Mouse (Mus musculus) intestine, embryonic 15.5 days (tissue): ENCODE results near the gene Zfp422. TPM values are rescaled to one million over a fixed set of nuclear protein-coding genes. Genes with fewer than 3 reads are reported as not detected.
"Not testable (repeated sequence)": the region's sequence is repeated elsewhere in the genome, so short reads cannot be mapped to it uniquely, and the experiment has no call there.

ENCODE experiments used
- ATAC-seq: fragments of 200-750 bp; cut with Nextera tagmentation; 2 replicates; pipeline ENCODE4 v1.8.0; 2017; ENCODE audit warnings: moderate TSS enrichment, moderate library complexity
- H3K27ac ChIP-seq: fragments of 300-500 bp; sonication (generic); 2 replicates; pipeline ENCODE4 v1.5.1; 2015; ENCODE audit warnings: mild to moderate bottlenecking, inconsistent platforms
- H3K27me3 ChIP-seq: fragments of 300-500 bp; sonication (generic); replicated peaks from 2 replicates; pipeline ENCODE4 v1.6.1; 2015; ENCODE audit warnings: inconsistent platforms
- H3K36me3 ChIP-seq: fragments of 300-500 bp; sonication (generic); 2 replicates; pipeline ENCODE4 v1.6.1; 2015; ENCODE audit warnings: inconsistent platforms
- H3K4me1 ChIP-seq: fragments of 300-500 bp; sonication (generic); replicated peaks from 2 replicates; pipeline ENCODE4 v1.6.1; 2015; ENCODE audit warnings: inconsistent platforms
- H3K4me2 ChIP-seq: fragments of 300-500 bp; sonication (generic); replicated peaks from 2 replicates; pipeline ENCODE4 v1.6.1; 2015; ENCODE audit warnings: mild to moderate bottlenecking, inconsistent platforms
- H3K4me3 ChIP-seq: fragments of 300-500 bp; sonication (generic); replicated peaks from 2 replicates; pipeline ENCODE4 v1.5.1; 2015; ENCODE audit warnings: inconsistent platforms
- H3K9ac ChIP-seq: fragments of 300-500 bp; sonication (generic); 2 replicates; pipeline ENCODE4 v1.6.1; 2015; ENCODE audit warnings: inconsistent platforms
- H3K9me3 ChIP-seq: fragments of 300-500 bp; sonication (generic); 2 replicates; pipeline ENCODE4 v1.6.1; 2016; ENCODE audit warnings: inconsistent platforms
- WGBS: fragments of 180-500 bp; shearing (Covaris S2); methylation state at CpG from one replicate; pipeline ENCODE4 v1.1.7; 2015; 5-methylcytosine and 5-hydroxymethylcytosine counted together
- polyA plus RNA-seq: library from polyadenylated mRNA; unstranded; fragments of >200 nt; fragmentation: Nextera tagmentation; extraction: Ambion mirVana; gene quantifications from 2 replicates; pipeline ENCODE4 v1.2.1, GENCODE M21; 2015

The Zfp422 gene
- polyA plus RNA-seq, 1 experiment from 2014 or later = 126 TPM

DNA sequence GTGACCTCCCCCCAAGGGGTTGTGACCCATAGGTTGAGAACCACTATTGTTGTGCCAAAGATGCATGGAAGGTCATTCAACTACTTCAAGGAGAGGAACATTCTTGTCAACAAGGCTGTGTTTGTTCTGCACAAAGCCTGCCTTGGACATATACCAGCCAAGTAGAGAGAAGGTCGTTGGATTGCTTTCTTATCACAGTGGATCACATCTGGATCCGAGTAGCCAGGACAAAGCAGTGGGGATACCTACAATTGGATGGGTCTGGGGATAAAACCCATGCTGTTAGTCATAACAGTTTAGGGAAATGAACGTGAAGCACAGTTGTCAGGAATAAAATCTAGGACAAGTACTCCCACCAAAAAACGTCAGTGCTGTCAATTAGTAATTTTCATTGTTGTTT, 15.1 kb upstream of the Zfp422 start:
- 57% methylated on average over 4 of the region's 4 CpGs for WGBS
- H3K9ac ChIP-seq = no peak overlapping the region
- no peaks in the 10 kb centered on the region for H3K27me3 ChIP-seq
- H3K9me3 ChIP-seq = no peaks in the 10 kb centered on the region
- 0 out of 2 replicates have a peak, but pooled peaks cover 3% of the 10 kb centered on the region for H3K4me1 ChIP-seq
- no peak for ATAC-seq
- H3K27ac ChIP-seq = no peak overlapping the region
- no peak overlapping the region for H3K4me2 ChIP-seq
- H3K36me3 ChIP-seq = no peaks in the 10 kb centered on the region
- H3K4me3 ChIP-seq = no peak overlapping the region

DNA sequence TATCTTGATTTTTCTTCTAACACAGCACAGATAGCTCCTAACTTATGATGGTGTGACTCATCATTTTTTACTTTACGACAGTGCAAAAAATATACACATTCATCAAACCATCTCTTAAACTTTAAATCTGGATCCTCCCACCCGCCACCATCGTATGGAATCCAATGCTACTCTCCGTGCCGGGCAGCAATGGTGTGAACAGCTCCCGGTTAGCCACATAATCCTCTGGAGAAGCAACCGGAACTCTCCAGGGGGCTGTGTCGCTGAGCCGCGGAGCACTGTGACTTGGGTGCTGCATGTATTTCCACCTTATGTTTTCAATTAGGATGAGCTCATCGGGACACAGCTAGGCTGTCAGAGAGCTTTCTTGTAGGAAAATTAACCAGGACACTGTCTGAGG, 14.1 kb upstream of the Zfp422 start:
- Histone ChIP-seq H3K9me3 (no peaks in the 10 kb centered on the region), H3K27me3 (no peaks in the 10 kb centered on the region), H3K9ac (no peak overlapping the region), H3K4me2 (no peak overlapping the region), H3K4me3 (no peak overlapping the region), H3K36me3 (no peaks in the 10 kb centered on the region), H3K27ac (no peak overlapping the region), H3K4me1 (0 out of 2 replicates have a peak, but pooled peaks cover 3% of the 10 kb centered on the region)
- no peak for ATAC-seq
- 84% methylated on average over 11 of the region's 11 CpGs for WGBS

DNA sequence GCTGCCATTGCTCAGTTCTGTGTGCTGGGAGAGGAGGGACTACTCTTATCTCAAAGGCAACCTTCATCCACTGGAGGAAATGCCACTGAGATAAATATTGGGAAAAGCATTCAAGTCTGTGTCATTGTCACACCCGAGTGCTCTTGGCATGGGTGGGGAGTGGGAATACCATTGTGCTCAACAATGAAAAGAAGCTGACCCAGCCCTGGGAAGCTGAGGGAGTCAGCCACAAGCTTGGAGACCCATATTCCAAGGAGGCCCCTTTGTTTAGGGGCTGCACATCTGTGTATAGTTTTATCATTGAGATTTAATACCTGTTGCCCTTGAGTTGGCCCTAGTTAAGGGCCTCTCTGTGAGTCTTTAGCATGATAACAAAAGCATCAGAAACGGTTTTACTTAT, 10.9 kb upstream of the Zfp422 start:
- no peak overlapping the region for H3K27ac ChIP-seq
- H3K4me3 ChIP-seq = no peak overlapping the region
- no peak for ATAC-seq
- H3K36me3 ChIP-seq = no peaks in the 10 kb centered on the region
- no peak overlapping the region for H3K9ac ChIP-seq
- H3K4me2 ChIP-seq = no peak overlapping the region
- H3K9me3 ChIP-seq = no peaks in the 10 kb centered on the region
- H3K4me1 ChIP-seq = peaks cover 6% of the 10 kb centered on the region
- H3K27me3 ChIP-seq = no peaks in the 10 kb centered on the region
- WGBS = 56% methylated on average over 2 of the region's 2 CpGs

DNA sequence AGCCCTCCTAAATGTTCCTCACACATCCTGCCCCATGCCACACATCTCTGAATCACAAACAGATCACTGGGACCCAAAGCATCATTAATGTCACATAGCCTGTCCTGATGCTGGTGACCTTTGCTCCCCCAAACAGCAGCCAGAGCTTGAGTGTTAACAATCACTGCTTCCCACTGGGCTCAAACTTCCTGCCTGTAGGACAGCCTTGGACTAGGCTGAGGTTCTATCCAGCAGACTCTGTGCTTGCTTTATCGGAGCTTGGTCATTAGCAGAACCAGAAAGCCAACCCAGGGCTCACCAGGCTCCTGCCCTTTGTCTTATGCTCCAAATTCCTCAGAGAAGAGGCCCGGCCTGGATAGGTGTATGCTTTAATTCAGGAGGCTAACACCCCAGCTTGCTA, 10.1 kb upstream of the Zfp422 start:
- no peaks in the 10 kb centered on the region for H3K27me3 ChIP-seq
- no peak overlapping the region for H3K27ac ChIP-seq
- H3K4me1 ChIP-seq = peaks cover 6% of the 10 kb centered on the region
- H3K4me2 ChIP-seq = no peak overlapping the region
- no peak overlapping the region for H3K9ac ChIP-seq
- no peaks in the 10 kb centered on the region for H3K36me3 ChIP-seq
- 92% methylated on average over 2 of the region's 2 CpGs for WGBS
- no peak overlapping the region for H3K4me3 ChIP-seq
- no peaks in the 10 kb centered on the region for H3K9me3 ChIP-seq
- ATAC-seq = no peak

DNA sequence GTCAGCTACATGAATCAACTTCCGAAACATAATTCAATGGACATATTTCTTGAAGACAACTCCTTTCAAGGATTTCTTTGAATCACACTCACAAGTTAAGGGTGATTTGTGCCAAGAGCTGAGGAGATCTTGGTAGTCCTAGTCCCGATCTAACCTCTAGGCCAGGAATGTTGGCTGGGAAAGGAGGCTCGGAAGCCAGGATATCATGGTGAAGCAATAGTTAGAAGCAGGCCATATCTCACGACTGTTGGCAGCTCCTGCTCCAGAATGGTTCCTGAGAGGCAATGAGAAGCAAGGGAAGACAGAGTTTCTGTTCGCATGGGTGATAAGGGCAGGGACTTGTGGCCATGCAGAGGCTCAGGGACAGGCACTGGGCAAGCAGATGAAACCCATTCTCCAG, 8.7 kb upstream of the Zfp422 start:
- no peak overlapping the region for H3K9ac ChIP-seq
- ATAC-seq = no peak
- no peaks in the 10 kb centered on the region for H3K27me3 ChIP-seq
- peaks cover 6% of the 10 kb centered on the region for H3K4me1 ChIP-seq
- H3K9me3 ChIP-seq = no peaks in the 10 kb centered on the region
- H3K4me2 ChIP-seq = no peak overlapping the region
- no peak overlapping the region for H3K27ac ChIP-seq
- H3K36me3 ChIP-seq = no peaks in the 10 kb centered on the region
- 84% methylated on average over 5 of the region's 5 CpGs for WGBS
- H3K4me3 ChIP-seq = no peak overlapping the region

DNA sequence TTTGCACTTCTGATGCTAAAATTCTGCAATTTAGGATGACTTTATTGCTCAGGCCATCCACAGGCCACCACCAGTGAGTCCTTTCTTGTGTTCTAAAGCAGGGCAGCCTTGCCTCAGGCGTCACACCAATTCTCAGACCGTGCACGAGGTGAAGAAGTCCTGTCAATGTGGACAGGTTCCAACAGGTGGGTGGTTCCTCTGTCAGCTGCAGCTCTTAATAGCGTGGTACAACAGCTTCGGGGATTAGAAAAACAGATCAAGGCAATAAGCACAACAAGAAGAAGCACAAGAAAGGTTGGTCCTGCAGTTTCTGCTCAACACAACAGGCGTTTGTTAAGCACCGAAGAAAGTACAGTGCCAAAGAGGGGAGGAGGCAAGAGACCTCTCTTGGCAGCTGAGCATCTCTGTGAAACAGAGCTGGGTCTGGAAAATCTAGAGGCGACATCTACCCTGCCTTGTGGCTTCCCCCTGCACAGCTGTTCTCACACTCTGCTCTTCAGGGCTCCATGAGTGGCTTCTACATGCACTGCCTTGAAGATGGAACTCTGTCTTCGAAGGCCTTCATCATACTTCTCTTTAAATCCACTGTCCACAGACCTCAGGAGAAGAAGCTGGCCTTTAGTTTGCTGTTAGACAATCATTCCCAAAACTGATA, 7.9 kb upstream of the Zfp422 start:
- no peak overlapping the region for H3K4me3 ChIP-seq
- no peak overlapping the region for H3K9ac ChIP-seq
- no peak for ATAC-seq
- peaks cover 6% of the 10 kb centered on the region for H3K4me1 ChIP-seq
- no peak overlapping the region for H3K27ac ChIP-seq
- no peaks in the 10 kb centered on the region for H3K36me3 ChIP-seq
- 82% methylated on average over 9 of the region's 9 CpGs for WGBS
- H3K4me2 ChIP-seq = no peak overlapping the region
- H3K27me3 ChIP-seq = no peaks in the 10 kb centered on the region
- no peaks in the 10 kb centered on the region for H3K9me3 ChIP-seq

DNA sequence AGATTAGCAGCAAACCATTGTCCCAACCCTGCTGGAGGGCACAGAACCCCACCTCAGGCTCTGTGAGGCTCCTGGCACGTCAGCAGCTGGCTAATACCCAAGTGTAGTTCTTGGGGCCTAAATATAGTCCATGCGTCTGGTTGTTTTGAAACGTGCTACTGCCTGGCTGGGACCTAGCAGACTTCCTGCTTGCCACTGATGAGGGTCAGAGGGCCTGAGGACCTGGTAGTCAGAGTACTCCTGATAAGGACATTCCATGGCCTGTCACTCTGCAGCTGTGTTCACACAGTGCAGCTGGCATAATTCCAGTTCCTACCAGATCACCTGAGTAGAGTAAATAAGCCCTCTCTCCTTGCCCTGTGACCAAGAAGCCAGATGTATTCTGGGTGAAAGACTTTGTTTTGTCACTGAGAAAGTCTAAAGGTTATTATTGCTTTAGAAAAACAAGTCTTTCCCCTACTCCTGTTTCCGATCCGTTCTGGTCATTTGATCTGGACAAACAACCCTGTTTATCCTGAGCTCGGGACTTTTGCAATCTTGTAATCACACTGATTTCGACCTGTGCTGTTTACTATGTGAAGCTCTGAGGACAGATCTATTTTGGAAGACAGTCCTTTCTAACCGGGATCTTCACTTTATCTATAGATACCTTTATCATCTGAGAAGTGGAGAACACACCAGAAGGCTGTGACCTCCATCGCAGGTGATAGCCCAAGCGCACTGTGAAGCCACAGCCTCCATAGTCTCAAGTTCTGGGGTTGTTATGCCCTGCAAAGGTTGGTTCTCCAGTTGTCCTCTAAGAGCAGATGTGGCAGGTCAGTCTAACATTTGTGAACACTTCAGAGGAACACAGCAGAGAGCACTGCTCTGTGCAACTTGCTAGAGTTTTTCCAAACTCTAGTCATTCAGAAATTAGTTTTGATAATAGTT, 6.7 kb upstream of the Zfp422 start:
- H3K9me3 ChIP-seq = no peaks in the 10 kb centered on the region
- peaks cover 6% of the 10 kb centered on the region for H3K4me1 ChIP-seq
- no peak overlapping the region for H3K9ac ChIP-seq
- WGBS = 45% methylated on average over 10 of the region's 10 CpGs
- H3K4me2 ChIP-seq = peak overlapping the region; percentile 11
- no peaks in the 10 kb centered on the region for H3K27me3 ChIP-seq
- ATAC-seq = peak; percentile 96
- H3K4me3 ChIP-seq = no peak overlapping the region
- peak overlapping the region; percentile 72 for H3K27ac ChIP-seq
- H3K36me3 ChIP-seq = no peaks in the 10 kb centered on the region

DNA sequence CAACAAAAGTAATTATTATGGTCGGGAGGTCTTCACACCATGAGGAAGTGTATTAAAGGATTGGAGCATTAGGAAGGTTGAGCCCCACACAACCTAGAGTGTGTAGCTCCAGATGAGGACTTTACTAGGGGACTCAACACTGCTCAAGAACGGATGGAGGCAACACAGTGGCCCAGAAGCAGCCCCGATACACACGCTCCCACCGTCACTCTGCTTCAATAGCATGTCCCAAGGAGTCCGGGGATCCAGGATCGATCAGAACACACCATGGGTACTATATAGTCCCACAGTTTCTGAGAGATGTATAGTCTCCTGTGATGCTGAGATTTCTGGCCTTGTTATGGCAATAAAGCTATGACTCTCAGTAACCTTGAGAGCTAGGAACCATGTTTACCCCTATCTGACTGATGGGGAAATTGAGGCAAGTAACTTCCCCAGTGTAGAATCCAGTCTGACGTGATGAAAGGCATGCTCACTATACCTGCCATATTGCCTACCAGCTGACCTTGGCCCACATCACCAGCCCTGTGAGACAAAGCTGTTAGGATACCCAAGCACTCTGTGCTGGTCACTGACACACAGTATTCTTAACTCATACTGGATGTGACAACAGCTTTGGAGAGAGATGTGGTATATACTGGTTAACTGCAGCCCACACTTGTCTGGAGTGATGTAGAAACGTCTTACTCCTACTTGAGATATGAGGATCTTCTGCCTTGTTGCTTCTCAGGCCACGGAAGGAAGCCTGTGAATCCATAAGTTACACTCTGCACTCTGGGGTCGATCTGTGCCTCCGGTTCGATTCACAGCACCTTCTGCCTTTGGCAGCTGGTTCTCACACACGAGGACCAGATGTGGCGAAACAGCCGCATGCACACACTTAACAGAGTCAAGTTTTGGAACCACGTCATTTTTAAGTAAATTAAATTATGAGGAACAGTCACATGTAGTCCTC, 5.2 kb upstream of the Zfp422 start:
- no peak overlapping the region for H3K27ac ChIP-seq
- H3K36me3 ChIP-seq = no peaks in the 10 kb centered on the region
- H3K4me3 ChIP-seq = no peak overlapping the region
- H3K9me3 ChIP-seq = no peaks in the 10 kb centered on the region
- ATAC-seq = no peak
- WGBS = 92% methylated on average over 17 of the region's 17 CpGs
- no peak overlapping the region for H3K4me2 ChIP-seq
- peaks cover 6% of the 10 kb centered on the region for H3K4me1 ChIP-seq
- H3K9ac ChIP-seq = no peak overlapping the region
- H3K27me3 ChIP-seq = no peaks in the 10 kb centered on the region

DNA sequence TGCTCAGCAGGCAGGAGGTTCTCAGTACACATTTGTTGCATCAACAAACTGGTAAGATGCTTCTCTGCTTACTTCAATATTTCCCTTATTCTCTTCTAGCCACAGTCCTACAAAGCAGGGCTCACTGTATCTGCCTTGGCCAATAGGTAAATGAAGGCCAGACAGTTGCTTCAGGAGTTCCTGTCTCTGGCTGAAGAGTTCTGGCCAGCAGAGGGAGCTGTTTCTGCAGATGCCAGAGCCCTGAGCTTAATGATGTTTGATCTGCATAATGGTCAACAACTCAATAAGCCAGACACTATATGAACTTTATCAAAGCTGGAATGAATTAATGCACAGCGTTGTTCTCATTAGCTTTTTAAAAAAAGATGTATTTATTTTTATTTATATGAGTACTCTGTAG, 3.3 kb upstream of the Zfp422 start:
- Histone ChIP-seq H3K27me3 (no peaks in the 10 kb centered on the region), H3K9me3 (no peaks in the 10 kb centered on the region), H3K9ac (no peak overlapping the region), H3K36me3 (no peaks in the 10 kb centered on the region), H3K4me1 (peaks cover 6% of the 10 kb centered on the region), H3K4me3 (no peak overlapping the region), H3K27ac (no peak overlapping the region), H3K4me2 (no peak overlapping the region)
- 50% methylated on average over 1 of the region's 1 CpGs for WGBS
- no peak for ATAC-seq

DNA sequence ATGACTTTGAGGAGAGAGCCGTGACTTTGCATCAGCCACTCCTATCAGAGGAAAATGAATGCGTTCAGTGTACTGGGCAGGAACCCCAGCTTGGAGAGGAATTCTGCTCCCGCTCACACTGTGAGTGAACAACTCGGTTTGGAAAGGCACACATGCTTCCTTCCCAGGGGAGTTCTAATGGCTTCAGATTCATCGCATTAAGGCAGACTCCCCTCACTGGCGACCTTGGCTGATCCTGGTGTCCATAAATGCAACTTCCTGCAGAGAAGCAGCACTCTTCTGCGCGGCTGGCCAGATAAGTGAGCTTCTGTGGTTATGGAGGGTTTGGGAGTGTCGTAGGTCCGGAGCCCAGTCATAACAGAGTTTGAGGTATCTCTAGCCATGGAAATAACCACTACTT, 967 bp upstream of the Zfp422 start:
- no peaks in the 10 kb centered on the region for H3K27me3 ChIP-seq
- H3K4me3 ChIP-seq = no peak overlapping the region
- no peaks in the 10 kb centered on the region for H3K4me1 ChIP-seq
- H3K9me3 ChIP-seq = no peaks in the 10 kb centered on the region
- H3K36me3 ChIP-seq = peaks cover 6% of the 10 kb centered on the region; the same call in 1 of the 2 replicates
- H3K4me2 ChIP-seq = no peak overlapping the region
- 88% methylated on average over 10 of the region's 10 CpGs for WGBS
- no peak for ATAC-seq
- no peak overlapping the region for H3K27ac ChIP-seq
- H3K9ac ChIP-seq = no peak overlapping the region

DNA sequence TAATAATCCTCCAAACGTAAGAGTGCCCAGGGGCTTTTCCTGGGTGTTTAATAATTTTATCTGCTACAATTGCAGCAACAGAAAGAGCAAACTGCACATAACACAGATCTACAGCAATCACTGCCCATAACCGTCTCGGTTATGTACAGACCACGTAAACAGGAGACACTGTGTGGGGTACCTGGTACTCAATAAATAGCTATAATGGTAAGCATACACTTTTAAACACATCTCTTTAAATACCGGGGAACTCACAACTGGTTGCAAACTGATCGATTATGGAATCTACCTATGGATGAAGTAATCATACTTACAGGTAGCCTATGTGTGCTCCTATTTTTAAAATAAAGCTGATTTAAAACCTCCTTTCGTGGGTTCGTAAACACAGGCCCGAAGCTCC, 704 bp downstream of the Zfp422 start:
- H3K9me3 ChIP-seq = no peaks in the 10 kb centered on the region
- peak; percentile 18; the same call in 1 of the 2 replicates for ATAC-seq
- H3K4me1 ChIP-seq = no peaks in the 10 kb centered on the region
- no peaks in the 10 kb centered on the region for H3K27me3 ChIP-seq
- H3K36me3 ChIP-seq = peaks cover 6% of the 10 kb centered on the region; the same call in 1 of the 2 replicates
- peak overlapping the region; percentile 77 for H3K4me3 ChIP-seq
- 10% methylated on average over 9 of the region's 9 CpGs for WGBS
- peak overlapping the region; percentile 62 for H3K4me2 ChIP-seq
- H3K9ac ChIP-seq = peak overlapping the region; percentile 90
- no peak overlapping the region; the same call in 1 of the 2 replicates for H3K27ac ChIP-seq

DNA sequence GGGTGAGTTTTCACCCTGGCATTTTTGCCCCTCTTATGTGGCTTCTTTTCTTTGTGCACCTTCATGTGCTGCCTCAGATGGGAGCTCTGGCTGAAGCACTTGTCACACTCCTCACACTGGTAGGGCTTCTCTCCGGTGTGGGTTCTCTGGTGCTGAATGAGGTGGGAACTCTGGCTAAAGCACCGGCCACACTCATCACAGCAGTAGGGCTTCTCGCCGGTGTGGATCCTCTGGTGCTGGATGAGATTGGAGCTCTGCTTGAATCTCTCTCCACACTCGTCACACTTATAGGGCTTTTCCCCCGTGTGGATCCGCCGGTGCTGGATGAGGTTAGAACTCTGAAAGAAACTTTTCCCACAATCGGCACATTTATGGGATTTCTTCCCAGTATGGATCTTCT, 2.4 kb downstream of the Zfp422 start:
- not testable (repeated sequence) for H3K4me1 ChIP-seq, H3K4me3 ChIP-seq, H3K9ac ChIP-seq, H3K27ac ChIP-seq, H3K9me3 ChIP-seq, H3K4me2 ChIP-seq, H3K27me3 ChIP-seq, ATAC-seq, H3K36me3 ChIP-seq
- 97% methylated on average over 9 of the region's 9 CpGs for WGBS
